18 mouse cellular contexts compared by ENCODE assay signal in genomic region chr10:40479621-40480193, GRCm38 (mm10).
DNase-seq lines count a peak whose midpoint lies in the region; ATAC-seq lines count a peak whose summit lies in the region.
"Had no signal": no experiment of that assay in that cellular context is flagged by ENCODE, and none has a peak within 500 bp of the region (broad histone marks: within the 10 kb centered on the region; RNA-seq: fewer than 3 reads in every experiment).

No protein-coding gene starts in this region.

- WGBS in liver, embryonic 12.5 days (ENCODE audit: insufficient replicate concordance): 55% methylated on average over 8 of the region's 8 CpGs

- H3K4me1 ChIP-seq in liver, embryonic 12.5 days: peaks cover 12% of the 10 kb centered on the region; the same call in 1 of the 2 replicates
- H3K4me1 ChIP-seq: embryonic facial prominence, embryonic 13.5 days; kidney, embryonic 15.5 days had no signal

- no peak overlapping the region for H3K4me2 ChIP-seq in liver, embryonic 12.5 days
- H3K4me2 ChIP-seq: embryonic facial prominence, embryonic 13.5 days; heart, embryonic 11.5 days; kidney, embryonic 15.5 days had no signal

- no peak for ATAC-seq in megakaryocyte, adult 5-6 weeks (ENCODE audit: poor library complexity, severe bottlenecking)
- no peak for ATAC-seq in liver, embryonic 12.5 days
- ATAC-seq: hindbrain, postnatal 0 days; liver, postnatal 0 days had no signal

- no peak overlapping the region for H3K4me3 ChIP-seq in liver, embryonic 12.5 days
- H3K4me3 ChIP-seq: embryonic facial prominence, embryonic 13.5 days; kidney, embryonic 15.5 days had no signal

- peak; percentile 74 for DNase-seq in heart, adult 11 months
- no peak for DNase-seq in heart, postnatal 4 days
- DNase-seq in testis, postnatal 10 days (ENCODE audit: low spot score): peak; percentile 14
- no peak for DNase-seq in testis, postnatal 14 days (ENCODE audit: low spot score)
- peak; percentile 54 for DNase-seq in induced T-regulatory cell, adult 2 months (ENCODE audit: low read depth)
- DNase-seq in urinary bladder, adult 2 months (ENCODE audit: low spot score): no peak
- DNase-seq: adrenal gland, postnatal 25 days; cerebellum, postnatal 36 days; gastrocnemius, postnatal 25 days; liver, postnatal 0 days; lung, postnatal 4 days; midbrain, embryonic 14.5 days had no signal

- no peaks in the 10 kb centered on the region for H3K27me3 ChIP-seq in liver, embryonic 12.5 days (replicated peaks)
- H3K27me3 ChIP-seq: embryonic facial prominence, embryonic 13.5 days; kidney, embryonic 15.5 days had no signal

- peaks cover 20% of the 10 kb centered on the region; the same call in 1 of the 2 replicates for H3K36me3 ChIP-seq in liver, embryonic 12.5 days

- H3K9me3 ChIP-seq in liver, embryonic 12.5 days (replicated peaks): no peaks in the 10 kb centered on the region
- H3K9me3 ChIP-seq: embryonic facial prominence, embryonic 13.5 days; kidney, embryonic 15.5 days had no signal

- no peak overlapping the region for H3K27ac ChIP-seq in liver, embryonic 12.5 days
- H3K27ac ChIP-seq: embryonic facial prominence, embryonic 13.5 days; hindbrain, postnatal 0 days; kidney, embryonic 15.5 days had no signal

- H3K9ac ChIP-seq in liver, embryonic 12.5 days: no peak overlapping the region
- H3K9ac ChIP-seq: embryonic facial prominence, embryonic 13.5 days; kidney, embryonic 15.5 days; liver, postnatal 0 days had no signal

Comparison
In these comparisons a context has a peak if more than half of its experiments do, and no peak if none do; other contexts are left out.
1. DNase-seq: peak in heart, adult 11 months (single experiment), testis, postnatal 10 days (single experiment) and induced T-regulatory cell, adult 2 months (single experiment); none in heart, postnatal 4 days (single experiment), testis, postnatal 14 days (single experiment) and urinary bladder, adult 2 months (single experiment).